Mouse (Mus musculus): ENCODE data around the gene Homer3. TPM values are rescaled to one million over a fixed set of nuclear protein-coding genes. Genes with fewer than 3 reads are reported as not detected.

Homer3 gene
- total RNA-seq, 2 experiments from 2014 or later: 25.6 to 28.2 TPM

GRCm38 (mm10) chr8:70330741-70331364 lies 48.2 kb downstream of the Homer3 start:
- intact Hi-C loops (cut with DNase I): no loop called here
- peak; percentile 45 to 58 for DNase-seq

- no peak for DNase-seq
- intact Hi-C loops (cut with DNase I): no loop called here
Observed at GRCm38 (mm10) chr8:70331526-70331925, 48.9 kb downstream of the Homer3 start.

- intact Hi-C loops (cut with DNase I): no loop called here
- DNase-seq: peak; percentile 69 to 78
Observed at GRCm38 (mm10) chr8:70332070-70332877, 49.6 kb downstream of the Homer3 start.

- intact Hi-C loops (cut with DNase I): no loop called here
- DNase-seq: no peak
Observed at GRCm38 (mm10) chr8:70332878-70333202, 50.2 kb downstream of the Homer3 start.

GRCm38 (mm10) chr8:70338931-70339330 lies 56.3 kb downstream of the Homer3 start:
- intact Hi-C loops (cut with DNase I): no loop called here
- no peak for DNase-seq

GRCm38 (mm10) chr8:70340659-70341058 lies 58.0 kb downstream of the Homer3 start:
- intact Hi-C loops (cut with DNase I): no loop called here
- no peak for DNase-seq

- intact Hi-C loops (cut with DNase I): loop anchor here (2.0 kb wide), 1 partner anchor 163 kb away; no protein-coding TSS in a partner anchor
Observed at GRCm38 (mm10) chr8:70342007-70342406, 59.4 kb downstream of the Homer3 start.

GRCm38 (mm10) chr8:70343076-70343475 lies 60.4 kb downstream of the Homer3 start:
- intact Hi-C loops (cut with DNase I): loop anchor here (2.0 kb wide), 1 partner anchor 162 kb away; no protein-coding TSS in a partner anchor
- no peak for DNase-seq

More at GRCm38 (mm10) chr8:70342007-70342406, 59.4 kb downstream of the Homer3 start:
- DNase-seq: no peak

- intact Hi-C loops (cut with DNase I): loop anchor here (2.0 kb wide), 1 partner anchor 161 kb away; no protein-coding TSS in a partner anchor
- DNase-seq: peak; percentile 48 to 68
Observed at GRCm38 (mm10) chr8:70343696-70344095, 61.1 kb downstream of the Homer3 start.

Other genes starting within 250 kb of the Homer3 start
- gene Mau2, start 240.1 kb upstream of the Homer3 start, total RNA-seq (2021): 10 to 100 TPM; 43.3 to 44.2 TPM
- gene Sugp1, start 240.0 kb upstream of the Homer3 start, total RNA-seq (2021): 10 to 100 TPM; 23.2 to 23.9 TPM
- gene Tm6sf2, start 209.9 kb upstream of the Homer3 start, total RNA-seq (2021): under 1 TPM; 0.77 to 0.94 TPM
- not detected for gene Hapln4, start 199.4 kb upstream of the Homer3 start, total RNA-seq (2021)
- gene Ncan, start 162.0 kb upstream of the Homer3 start, total RNA-seq (2021): under 1 TPM in 1 of 2 experiments, not detected in 1; 0.19 TPM
- gene Nr2c2ap, start 151.5 kb upstream of the Homer3 start, total RNA-seq (2021): 10 to 100 TPM; 10.9 to 12.8 TPM
- 10 to 100 TPM; 20.7 to 22.4 TPM for gene Rfxank, start 143.7 kb upstream of the Homer3 start, total RNA-seq (2021)
- gene Borcs8, start 143.3 kb upstream of the Homer3 start, total RNA-seq (2021): 10 to 100 TPM; 30.3 TPM
- gene Mef2b, start 143.1 kb upstream of the Homer3 start, total RNA-seq (2021): under 1 TPM; 0.38 to 0.45 TPM
- gene Tmem161a, start 110.5 kb upstream of the Homer3 start, total RNA-seq (2021): 100 to 1,000 TPM in 1 of 2 experiments, 10 to 100 TPM in 1; 88.3 to 103 TPM
- gene Slc25a42, start 70.5 kb upstream of the Homer3 start, total RNA-seq (2021): 10 to 100 TPM; 43.0 to 48.6 TPM
- gene Sugp2, start 48.6 kb upstream of the Homer3 start, total RNA-seq (2021): 10 to 100 TPM; 42.9 to 47.8 TPM
- gene Armc6, start 48.4 kb upstream of the Homer3 start, total RNA-seq (2021): 1 to 10 TPM; 8.9 to 9.2 TPM
- gene Ddx49, start 19.7 kb downstream of the Homer3 start, total RNA-seq (2021): 10 to 100 TPM; 33.1 to 33.5 TPM
- 100 to 1,000 TPM; 160 to 173 TPM for gene Cope, start 19.7 kb downstream of the Homer3 start, total RNA-seq (2021)
- gene Cers1, start 32.9 kb downstream of the Homer3 start, total RNA-seq (2021): under 1 TPM; 0.57 to 0.67 TPM
- under 1 TPM in 1 of 2 experiments, not detected in 1; 0.20 TPM for gene Gdf1, start 47.0 kb downstream of the Homer3 start, total RNA-seq (2021)
- gene Upf1, start 70.5 kb downstream of the Homer3 start, total RNA-seq (2021): 10 to 100 TPM; 40.8 to 48.8 TPM
- 1 to 10 TPM; 2.4 to 3.4 TPM for gene Comp, start 90.7 kb downstream of the Homer3 start, total RNA-seq (2021)
- gene Crtc1, start 156.8 kb downstream of the Homer3 start, total RNA-seq (2021): 10 to 100 TPM; 11.0 to 15.6 TPM
- 1 to 10 TPM; 8.4 to 8.9 TPM for gene Klhl26, start 194.1 kb downstream of the Homer3 start, total RNA-seq (2021)
- gene Tmem59l, start 204.5 kb downstream of the Homer3 start, total RNA-seq (2021): not detected
- gene Crlf1, start 210.3 kb downstream of the Homer3 start, total RNA-seq (2021): under 1 TPM; 0.38 to 0.72 TPM
- gene Rex1bd, start 223.9 kb downstream of the Homer3 start, total RNA-seq (2021): 100 to 1,000 TPM; 108 to 114 TPM
- gene Uba52, start 228.0 kb downstream of the Homer3 start, total RNA-seq (2021): 1,000 to 10,000 TPM; 1,604 to 1,683 TPM
- gene Fkbp8, start 244.9 kb downstream of the Homer3 start, total RNA-seq (2021): 100 to 1,000 TPM; 185 to 190 TPM
- 10 to 100 TPM; 79.5 to 81.3 TPM for gene Kxd1, start 245.1 kb downstream of the Homer3 start, total RNA-seq (2021)